Mouse (Mus musculus): ENCODE measurements at regions not wholly inside any gene's neighbourhood (a gene's known extent, or its start where the extent isn't known, plus 50 kb on each side); places are given as distances from the start of the nearest gene placed in this dataset.

- H3K4me2 ChIP-seq (ENCODE audit: low read depth, low read length): no peak overlapping the region
- WGBS: 60% methylated on average over 9 of the region's 9 CpGs
- H3K27ac ChIP-seq (replicated peaks; ENCODE audit: low read depth, low read length): no peak overlapping the region
- no peaks in the 10 kb centered on the region for H3K4me1 ChIP-seq (ENCODE audit: control insufficient read depth, insufficient read depth, low read length)
- H3K4me3 ChIP-seq (ENCODE audit: low read depth, low read length): no peak overlapping the region
- no peak overlapping the region for H3K9ac ChIP-seq (ENCODE audit: low read depth, low read length)
- no peak for DNase-seq (ENCODE audit: low spot score)
- ATAC-seq (ENCODE audit: low read depth): peak; percentile 19; the same call in 1 of the 2 replicates
- no peaks in the 10 kb centered on the region for H3K9me3 ChIP-seq (ENCODE audit: control insufficient read depth, low read length)
- H3K36me3 ChIP-seq (ENCODE audit: control insufficient read depth, insufficient read depth, low read length): no peaks in the 10 kb centered on the region
- no peaks in the 10 kb centered on the region for H3K27me3 ChIP-seq (replicated peaks; ENCODE audit: control insufficient read depth, insufficient read depth, low read length)
Measured at GRCm38 (mm10) chr17:87512000-87512611, 65.4 kb upstream of the Calm2 start.

- no peak overlapping the region for H3K4me2 ChIP-seq (ENCODE audit: low read depth, low read length)
- no peak for ATAC-seq (ENCODE audit: low read depth)
Measured at GRCm38 (mm10) chr17:87513822-87514221, 67.1 kb upstream of the Calm2 start.

GRCm38 (mm10) chr17:87514366-87515126, 67.8 kb upstream of the Calm2 start:
- ATAC-seq (ENCODE audit: low read depth) (no peak), DNase-seq (ENCODE audit: low spot score) (no peak)
- Histone ChIP-seq H3K27me3 (replicated peaks; ENCODE audit: control insufficient read depth, insufficient read depth, low read length) (no peaks in the 10 kb centered on the region), H3K4me1 (ENCODE audit: control insufficient read depth, insufficient read depth, low read length) (peaks cover 4% of the 10 kb centered on the region), H3K4me3 (ENCODE audit: low read depth, low read length) (no peak overlapping the region), H3K9ac (ENCODE audit: low read depth, low read length) (no peak overlapping the region), H3K36me3 (ENCODE audit: control insufficient read depth, insufficient read depth, low read length) (no peaks in the 10 kb centered on the region), H3K27ac (replicated peaks; ENCODE audit: low read depth, low read length) (no peak overlapping the region), H3K4me2 (ENCODE audit: low read depth, low read length) (no peak overlapping the region), H3K9me3 (ENCODE audit: control insufficient read depth, low read length) (no peaks in the 10 kb centered on the region)
- 46% methylated on average over 6 of the region's 6 CpGs for WGBS

More at GRCm38 (mm10) chr17:87513822-87514221, 67.1 kb upstream of the Calm2 start:
- WGBS: 45% methylated on average over 11 of the region's 11 CpGs
- Histone ChIP-seq H3K36me3 (ENCODE audit: control insufficient read depth, insufficient read depth, low read length) (no peaks in the 10 kb centered on the region), H3K9me3 (ENCODE audit: control insufficient read depth, low read length) (no peaks in the 10 kb centered on the region), H3K27ac (replicated peaks; ENCODE audit: low read depth, low read length) (no peak overlapping the region), H3K4me3 (ENCODE audit: low read depth, low read length) (no peak overlapping the region), H3K4me1 (ENCODE audit: control insufficient read depth, insufficient read depth, low read length) (peaks cover 4% of the 10 kb centered on the region), H3K27me3 (replicated peaks; ENCODE audit: control insufficient read depth, insufficient read depth, low read length) (no peaks in the 10 kb centered on the region), H3K9ac (ENCODE audit: low read depth, low read length) (no peak overlapping the region)
- no peak for DNase-seq (ENCODE audit: low spot score)

GRCm38 (mm10) chr17:87517258-87517657, 70.5 kb upstream of the Calm2 start:
- H3K4me1 ChIP-seq (ENCODE audit: control insufficient read depth, insufficient read depth, low read length): peaks cover 10% of the 10 kb centered on the region
- no peaks in the 10 kb centered on the region for H3K36me3 ChIP-seq (ENCODE audit: control insufficient read depth, insufficient read depth, low read length)
- WGBS: 43% methylated on average over 9 of the region's 9 CpGs
- ATAC-seq (ENCODE audit: low read depth): no peak
- no peak for DNase-seq (ENCODE audit: low spot score)
- H3K9ac ChIP-seq (ENCODE audit: low read depth, low read length): no peak overlapping the region
- H3K4me2 ChIP-seq (ENCODE audit: low read depth, low read length): no peak overlapping the region
- H3K4me3 ChIP-seq (ENCODE audit: low read depth, low read length): no peak overlapping the region
- no peaks in the 10 kb centered on the region for H3K27me3 ChIP-seq (replicated peaks; ENCODE audit: control insufficient read depth, insufficient read depth, low read length)
- no peak overlapping the region for H3K27ac ChIP-seq (replicated peaks; ENCODE audit: low read depth, low read length)
- no peaks in the 10 kb centered on the region for H3K9me3 ChIP-seq (ENCODE audit: control insufficient read depth, low read length)

DNA sequence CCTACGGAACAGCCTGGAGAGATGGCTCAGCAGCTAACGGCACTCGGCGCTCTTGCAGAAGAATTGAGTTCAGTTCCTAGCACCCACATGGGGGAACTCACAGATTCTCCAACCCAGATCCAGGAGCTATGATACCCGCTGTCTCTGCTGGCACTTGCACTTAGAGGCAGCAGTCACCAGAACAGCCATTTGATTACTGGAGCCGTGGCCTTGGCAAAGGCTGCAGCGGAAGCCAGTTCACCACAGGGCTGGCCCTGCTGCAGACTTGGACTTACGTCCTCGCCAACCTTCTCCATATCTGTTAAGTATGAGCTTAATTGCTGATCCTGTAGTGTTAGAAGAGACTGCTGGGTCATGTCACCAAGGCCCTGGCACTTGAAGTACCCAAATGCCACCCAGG, 72.7 kb upstream of the Calm2 start:
- Histone ChIP-seq H3K9me3 (ENCODE audit: control insufficient read depth, low read length) (no peaks in the 10 kb centered on the region), H3K9ac (ENCODE audit: low read depth, low read length) (no peak overlapping the region), H3K27ac (replicated peaks; ENCODE audit: low read depth, low read length) (no peak overlapping the region), H3K4me2 (ENCODE audit: low read depth, low read length) (no peak overlapping the region), H3K4me1 (ENCODE audit: control insufficient read depth, insufficient read depth, low read length) (peaks cover 15% of the 10 kb centered on the region), H3K36me3 (ENCODE audit: control insufficient read depth, insufficient read depth, low read length) (no peaks in the 10 kb centered on the region), H3K4me3 (ENCODE audit: low read depth, low read length) (no peak overlapping the region), H3K27me3 (replicated peaks; ENCODE audit: control insufficient read depth, insufficient read depth, low read length) (no peaks in the 10 kb centered on the region)
- DNase-seq (ENCODE audit: low spot score) (no peak), ATAC-seq (ENCODE audit: low read depth) (no peak)
- WGBS: 88% methylated on average over 9 of the region's 9 CpGs

DNA sequence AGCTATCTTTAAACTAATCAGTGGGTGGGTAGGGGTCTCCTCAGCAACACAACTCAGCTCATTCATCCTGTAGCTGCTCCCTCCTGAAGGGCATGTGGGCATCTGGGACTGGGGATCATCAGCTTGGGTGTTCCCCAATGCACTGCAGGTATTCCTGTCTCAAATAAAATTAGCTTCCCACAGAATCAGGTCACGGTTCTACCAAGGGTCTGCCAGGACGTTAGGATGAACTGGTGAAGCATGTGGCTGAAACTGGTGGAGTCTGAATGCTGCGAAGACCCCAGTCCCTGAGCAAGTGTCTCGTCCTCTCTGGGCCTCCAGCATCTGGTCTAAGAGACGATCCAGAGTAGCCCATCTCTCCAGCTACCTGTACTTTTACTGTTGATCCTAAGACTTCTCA, 74.1 kb upstream of the Calm2 start:
- whole genome bisulfite sequencing: 78% methylated on average over 5 of the region's 5 CpGs
- no peak overlapping the region for H3K4me2 ChIP-seq (ENCODE audit: low read depth, low read length)
- H3K36me3 ChIP-seq (ENCODE audit: control insufficient read depth, insufficient read depth, low read length): no peaks in the 10 kb centered on the region
- DNase-seq (ENCODE audit: low spot score): no peak
- H3K4me1 ChIP-seq (ENCODE audit: control insufficient read depth, insufficient read depth, low read length): peaks cover 15% of the 10 kb centered on the region
- ATAC-seq (ENCODE audit: low read depth): no peak
- H3K27ac ChIP-seq (replicated peaks; ENCODE audit: low read depth, low read length): no peak overlapping the region
- H3K27me3 ChIP-seq (replicated peaks; ENCODE audit: control insufficient read depth, insufficient read depth, low read length): no peaks in the 10 kb centered on the region
- no peak overlapping the region for H3K4me3 ChIP-seq (ENCODE audit: low read depth, low read length)
- H3K9ac ChIP-seq (ENCODE audit: low read depth, low read length): no peak overlapping the region
- no peaks in the 10 kb centered on the region for H3K9me3 ChIP-seq (ENCODE audit: control insufficient read depth, low read length)

DNA sequence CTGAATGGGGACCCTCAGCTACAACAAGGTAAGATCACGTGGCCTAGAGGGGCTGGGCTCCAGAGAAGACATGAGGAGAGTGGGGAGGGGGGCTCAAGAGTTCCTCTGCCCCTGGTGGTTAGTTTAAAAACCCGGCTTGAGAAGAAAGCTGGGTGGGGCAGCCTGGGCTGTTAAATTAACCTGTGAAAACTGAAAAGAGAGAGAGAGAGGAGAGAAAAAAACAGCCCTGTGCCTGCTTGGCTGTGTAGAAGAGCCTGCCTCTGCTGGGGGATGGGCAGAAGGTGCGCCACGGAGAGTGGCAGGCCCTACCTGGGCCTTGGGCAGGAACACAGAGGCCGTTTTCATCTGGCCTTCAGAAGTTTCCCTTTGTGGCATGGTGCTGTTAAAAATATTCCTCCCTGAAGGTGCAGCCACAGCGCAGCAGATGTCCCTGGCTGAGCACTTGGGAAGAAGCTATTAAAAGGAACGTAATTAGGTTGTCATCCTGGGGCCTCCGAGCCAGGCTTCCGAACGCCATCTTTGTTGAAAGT, 75.0 kb upstream of the Calm2 start:
- H3K36me3 ChIP-seq (ENCODE audit: control insufficient read depth, insufficient read depth, low read length): no peaks in the 10 kb centered on the region
- H3K27me3 ChIP-seq (replicated peaks; ENCODE audit: control insufficient read depth, insufficient read depth, low read length): no peaks in the 10 kb centered on the region
- peaks cover 15% of the 10 kb centered on the region for H3K4me1 ChIP-seq (ENCODE audit: control insufficient read depth, insufficient read depth, low read length)
- 14% methylated on average over 10 of the region's 10 CpGs for WGBS
- peak; percentile 51; the same call in 1 of the 2 replicates for ATAC-seq (ENCODE audit: low read depth)
- no peak overlapping the region for H3K4me3 ChIP-seq (ENCODE audit: low read depth, low read length)
- H3K9ac ChIP-seq (ENCODE audit: low read depth, low read length): no peak overlapping the region
- no peak for DNase-seq (ENCODE audit: low spot score)
- H3K9me3 ChIP-seq (ENCODE audit: control insufficient read depth, low read length): no peaks in the 10 kb centered on the region
- 0 out of 2 replicates have a peak overlapping the region, but pooled peaks have one; percentile 15 for H3K27ac ChIP-seq (replicated peaks; ENCODE audit: low read depth, low read length)
- H3K4me2 ChIP-seq (ENCODE audit: low read depth, low read length): no peak overlapping the region

DNA sequence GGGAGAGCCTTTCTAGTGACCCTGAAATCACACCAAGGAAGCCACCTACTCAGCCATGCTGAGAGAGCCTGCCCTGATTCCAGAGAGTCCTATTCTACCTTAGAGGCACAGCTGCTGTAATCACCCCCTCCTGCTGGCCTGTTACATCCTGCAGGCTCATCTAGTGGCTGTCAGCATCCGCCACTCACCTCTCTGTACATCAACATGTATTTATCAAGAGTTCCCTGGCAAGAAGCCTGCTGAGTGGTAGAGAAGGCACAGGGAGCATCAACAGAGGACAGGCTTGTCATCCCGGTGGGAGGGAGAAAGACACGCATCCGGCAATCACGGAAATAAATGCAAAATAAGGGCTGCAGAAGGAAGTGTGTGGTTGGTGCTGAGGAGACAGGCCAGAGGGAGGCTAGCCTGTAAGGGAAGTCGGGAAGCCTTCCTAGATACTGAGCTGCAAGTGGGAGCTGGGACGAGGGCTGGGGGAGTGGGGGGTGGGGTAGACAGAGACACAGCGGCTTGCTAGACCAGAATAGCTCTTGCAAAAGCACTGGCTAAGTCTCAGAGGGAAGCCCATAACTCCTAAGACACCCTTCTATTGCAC, 75.9 kb upstream of the Calm2 start:
- DNase-seq (ENCODE audit: low spot score): peak; percentile 44
- peak overlapping the region; percentile 1; the same call in 1 of the 2 replicates for H3K27ac ChIP-seq (replicated peaks; ENCODE audit: low read depth, low read length)
- peaks cover 10% of the 10 kb centered on the region; the same call in 1 of the 2 replicates for H3K4me1 ChIP-seq (ENCODE audit: control insufficient read depth, insufficient read depth, low read length)
- ATAC-seq (ENCODE audit: low read depth): peak; percentile 73
- no peak overlapping the region for H3K4me2 ChIP-seq (ENCODE audit: low read depth, low read length)
- H3K9me3 ChIP-seq (ENCODE audit: control insufficient read depth, low read length): no peaks in the 10 kb centered on the region
- 21% methylated on average over 8 of the region's 8 CpGs for WGBS
- no peak overlapping the region for H3K9ac ChIP-seq (ENCODE audit: low read depth, low read length)
- no peak overlapping the region for H3K4me3 ChIP-seq (ENCODE audit: low read depth, low read length)
- H3K27me3 ChIP-seq (replicated peaks; ENCODE audit: control insufficient read depth, insufficient read depth, low read length): no peaks in the 10 kb centered on the region
- H3K36me3 ChIP-seq (ENCODE audit: control insufficient read depth, insufficient read depth, low read length): no peaks in the 10 kb centered on the region
